Mouse (Mus musculus) liver, adult 2 months (tissue): ENCODE measurements around the gene Rsph3a.
"Not testable (repeated sequence)": the region's sequence is repeated elsewhere in the genome, so short reads cannot be mapped to it uniquely, and the experiment has no call there.

Experiments
- CTCF ChIP-seq: fragments of 200-500 bp; IDR thresholded peaks from 2 replicates; pipeline ENCODE4 v1.5.1; 2011; ENCODE audit warnings: low read depth, low read length, control low read depth
- POLR2A ChIP-seq: fragments of 200-500 bp; IDR thresholded peaks from 2 replicates; pipeline ENCODE4 v1.6.1; 2011; ENCODE audit warnings: low read length, control low read depth; ENCODE audit not compliant: insufficient read depth; ENCODE audit errors: extremely low read depth

- not testable (repeated sequence) for TF ChIP-seq POLR2A, CTCF
Observed at GRCm38 (mm10) chr17:7964398-7964797, 19.0 kb downstream of the Rsph3a start.
